Mouse (Mus musculus) C2C12 (cell line): Measurements from ENCODE around the gene Dnajc8.

Source experiments
- CEBPB ChIP-seq: IDR thresholded peaks from one replicate; pipeline ENCODE4 v1.6.1; 2011; ENCODE audit warnings: low read depth, mild to moderate bottlenecking, control low read depth, moderate library complexity
- CTCF ChIP-seq: IDR thresholded peaks from one replicate; pipeline ENCODE4 v1.5.1; 2011; ENCODE audit not compliant: control insufficient read depth, insufficient read depth, insufficient read length
- MYOD1 ChIP-seq: IDR thresholded peaks from one replicate; pipeline ENCODE4 v1.6.1; 2011; ENCODE audit warnings: low read depth; ENCODE audit not compliant: control insufficient read depth, insufficient read length
- USF1 ChIP-seq: IDR thresholded peaks from one replicate; pipeline ENCODE4 v1.6.1; 2011; ENCODE audit warnings: low read depth, mild to moderate bottlenecking, control low read depth, moderate library complexity

- TF ChIP-seq USF1 (no peak), CEBPB (no peak), CTCF (no peak), MYOD1 (no peak)
Observed at GRCm38 (mm10) chr4:132563261-132563660, 27.9 kb downstream of the Dnajc8 start.
